Mouse (Mus musculus): ENCODE data around the gene Ttn. TPM values are rescaled to one million over a fixed set of nuclear protein-coding genes. Genes with fewer than 3 reads are reported as not detected.

Ttn gene
- polyA plus RNA-seq, 1 experiment = 0.12 TPM

DNA sequence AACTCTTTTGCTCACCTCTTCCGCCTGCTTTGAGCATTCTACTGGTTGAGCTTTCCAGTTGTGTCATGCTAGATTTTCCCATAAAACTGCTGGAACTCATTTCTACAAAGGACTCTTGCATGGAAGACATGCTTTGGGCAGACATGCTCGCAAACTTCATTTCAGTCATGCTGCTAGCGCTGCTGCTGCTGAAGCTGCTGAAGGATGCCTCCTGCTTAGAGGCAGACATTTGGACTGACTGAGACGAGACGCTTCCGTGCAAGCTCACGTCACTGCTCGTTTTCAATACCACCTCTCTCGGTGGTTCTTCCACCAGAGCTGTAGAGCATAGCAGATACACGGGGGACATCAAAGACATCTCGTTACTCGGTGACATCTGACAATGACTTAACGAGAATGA, 276.7 kb downstream of the Ttn start:
- Histone ChIP-seq H3K4me3 (ENCODE audit: extremely low read depth, insufficient read depth, insufficient read length) (no peak overlapping the region), H3K27me3 (ENCODE audit: control insufficient read depth, insufficient read depth, low read length) (no peaks in the 10 kb centered on the region), H3K4me1 (ENCODE audit: control insufficient read depth, insufficient read depth, insufficient read length) (no peaks in the 10 kb centered on the region), H3K36me3 (ENCODE audit: control insufficient read depth, insufficient read depth, low read length) (peaks cover 2% of the 10 kb centered on the region; the same call in 1 of the 2 replicates), H3K27ac (ENCODE audit: insufficient read depth, low read length) (no peak overlapping the region)
- no peak for DNase-seq (ENCODE audit: low read depth in 1 of 2, low spot score in 2 of 2)
- TF ChIP-seq CTCF (IDR thresholded peaks at IDR 0.05; ENCODE audit: extremely low read depth, insufficient read depth, insufficient read length, insufficient replicate concordance) = no peak
- TF ChIP-seq POLR2A (IDR thresholded peaks at IDR 0.05; ENCODE audit: low read depth, low read length) = no peak
- 95% methylated on average over 13 of the region's 13 CpGs for WGBS

DNA sequence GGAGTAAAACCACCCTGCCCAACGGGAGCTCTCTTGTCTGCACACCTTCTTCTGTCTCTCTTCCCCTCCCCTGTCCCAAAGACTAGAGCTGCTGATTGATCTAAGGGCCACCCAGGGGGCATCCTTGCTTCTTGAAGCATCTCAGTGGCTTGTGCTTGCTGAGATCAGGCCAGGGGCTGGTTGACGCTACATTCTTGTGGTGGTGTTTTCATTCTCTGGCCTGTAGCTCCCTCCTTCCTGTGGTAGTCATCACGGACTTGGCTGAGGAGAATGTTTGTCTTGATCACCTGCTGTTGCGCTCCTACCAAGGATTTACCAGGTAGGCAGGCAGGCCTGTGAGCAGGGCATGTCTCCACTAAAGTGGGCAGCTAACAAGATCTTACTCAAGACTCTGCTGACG, 279.6 kb downstream of the Ttn start:
- Histone ChIP-seq H3K36me3 (ENCODE audit: control insufficient read depth, insufficient read depth, low read length) (peaks cover 4% of the 10 kb centered on the region; the same call in 1 of the 2 replicates), H3K27ac (ENCODE audit: insufficient read depth, low read length) (no peak overlapping the region), H3K4me1 (ENCODE audit: control insufficient read depth, insufficient read depth, insufficient read length) (no peaks in the 10 kb centered on the region), H3K27me3 (ENCODE audit: control insufficient read depth, insufficient read depth, low read length) (no peaks in the 10 kb centered on the region), H3K4me3 (ENCODE audit: extremely low read depth, insufficient read depth, insufficient read length) (no peak overlapping the region)
- TF ChIP-seq POLR2A (IDR thresholded peaks at IDR 0.05; ENCODE audit: low read depth, low read length) = no peak
- TF ChIP-seq CTCF (IDR thresholded peaks at IDR 0.05; ENCODE audit: extremely low read depth, insufficient read depth, insufficient read length, insufficient replicate concordance) = no peak
- DNase-seq (ENCODE audit: low read depth in 1 of 2, low spot score in 2 of 2) = no peak
- WGBS = 93% methylated on average over 5 of the region's 5 CpGs

DNA sequence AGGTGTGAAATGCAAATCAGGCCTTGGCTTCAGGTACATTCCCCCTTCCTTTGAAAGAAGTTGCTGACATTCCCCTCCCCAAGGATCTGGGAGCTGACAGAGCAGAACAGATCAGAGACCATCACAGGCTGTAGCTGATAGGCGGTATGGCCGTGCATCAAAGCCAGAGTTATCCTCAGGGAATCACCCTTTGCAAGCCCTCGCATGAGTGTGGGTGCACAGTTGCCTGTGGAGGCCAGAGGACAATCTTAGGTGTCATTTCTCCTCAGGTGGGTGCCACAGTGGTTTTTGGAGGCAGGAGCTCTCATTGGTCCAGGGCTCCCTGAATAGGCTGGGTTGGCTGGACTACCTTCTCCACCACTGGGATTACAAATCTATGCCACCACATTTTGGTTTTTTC, 280.2 kb downstream of the Ttn start:
- no peaks in the 10 kb centered on the region for H3K4me1 ChIP-seq (ENCODE audit: control insufficient read depth, insufficient read depth, insufficient read length)
- no peak overlapping the region for H3K27ac ChIP-seq (ENCODE audit: insufficient read depth, low read length)
- no peak overlapping the region for H3K4me3 ChIP-seq (ENCODE audit: extremely low read depth, insufficient read depth, insufficient read length)
- no peak for DNase-seq (ENCODE audit: low read depth in 1 of 2, low spot score in 2 of 2)
- no peak for TF ChIP-seq CTCF (IDR thresholded peaks at IDR 0.05; ENCODE audit: extremely low read depth, insufficient read depth, insufficient read length, insufficient replicate concordance)
- TF ChIP-seq POLR2A (IDR thresholded peaks at IDR 0.05; ENCODE audit: low read depth, low read length) = no peak
- WGBS = 95% methylated on average over 3 of the region's 3 CpGs
- no peaks in the 10 kb centered on the region for H3K27me3 ChIP-seq (ENCODE audit: control insufficient read depth, insufficient read depth, low read length)
- peaks cover 7% of the 10 kb centered on the region for H3K36me3 ChIP-seq (ENCODE audit: control insufficient read depth, insufficient read depth, low read length)

- Histone ChIP-seq H3K4me1 (ENCODE audit: control insufficient read depth, insufficient read depth, insufficient read length) (no peaks in the 10 kb centered on the region; the same call in 1 of the 2 replicates), H3K36me3 (ENCODE audit: control insufficient read depth, insufficient read depth, low read length) (peaks cover 30% of the 10 kb centered on the region), H3K27me3 (ENCODE audit: control insufficient read depth, insufficient read depth, low read length) (no peaks in the 10 kb centered on the region), H3K4me3 (ENCODE audit: extremely low read depth, insufficient read depth, insufficient read length) (no peak overlapping the region), H3K27ac (ENCODE audit: insufficient read depth, low read length) (no peak overlapping the region)
- 43% methylated on average over 6 of the region's 6 CpGs for WGBS
- DNase-seq (ENCODE audit: low read depth in 1 of 2, low spot score in 2 of 2) = no peak
- TF ChIP-seq POLR2A (IDR thresholded peaks at IDR 0.05; ENCODE audit: low read depth, low read length) = no peak
Measured at GRCm38 (mm10) chr2:76695290-76695689, 287.1 kb downstream of the Ttn start.

DNA sequence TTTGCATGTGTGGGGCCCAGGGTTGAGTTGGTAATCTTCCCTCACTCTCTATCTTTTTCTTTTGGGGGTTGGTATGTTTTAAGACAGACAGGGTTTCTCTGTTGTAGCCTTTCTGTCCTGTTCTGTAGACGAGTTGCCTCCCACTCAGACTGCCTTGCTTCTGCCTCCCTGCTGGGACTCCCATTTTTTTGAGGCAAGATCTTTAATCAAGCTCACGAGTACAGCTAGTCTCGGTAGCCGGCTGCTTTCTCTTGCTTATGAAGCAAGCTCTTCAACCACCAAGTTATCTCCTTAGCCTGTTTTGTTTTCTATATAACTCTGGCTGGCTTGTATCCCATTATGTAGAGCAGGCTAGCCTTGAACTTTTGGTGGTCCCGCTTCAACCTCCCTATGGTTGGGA, 288.6 kb downstream of the Ttn start:
- Histone ChIP-seq H3K27me3 (ENCODE audit: control insufficient read depth, insufficient read depth, low read length) (no peaks in the 10 kb centered on the region), H3K4me1 (ENCODE audit: control insufficient read depth, insufficient read depth, insufficient read length) (no peaks in the 10 kb centered on the region; the same call in 1 of the 2 replicates), H3K27ac (ENCODE audit: insufficient read depth, low read length) (no peak overlapping the region), H3K4me3 (ENCODE audit: extremely low read depth, insufficient read depth, insufficient read length) (no peak overlapping the region), H3K36me3 (ENCODE audit: control insufficient read depth, insufficient read depth, low read length) (peaks cover 30% of the 10 kb centered on the region)
- 92% methylated on average over 5 of the region's 5 CpGs for WGBS
- no peak for DNase-seq (ENCODE audit: low read depth in 1 of 2, low spot score in 2 of 2)
- no peak for TF ChIP-seq POLR2A (IDR thresholded peaks at IDR 0.05; ENCODE audit: low read depth, low read length)

DNA sequence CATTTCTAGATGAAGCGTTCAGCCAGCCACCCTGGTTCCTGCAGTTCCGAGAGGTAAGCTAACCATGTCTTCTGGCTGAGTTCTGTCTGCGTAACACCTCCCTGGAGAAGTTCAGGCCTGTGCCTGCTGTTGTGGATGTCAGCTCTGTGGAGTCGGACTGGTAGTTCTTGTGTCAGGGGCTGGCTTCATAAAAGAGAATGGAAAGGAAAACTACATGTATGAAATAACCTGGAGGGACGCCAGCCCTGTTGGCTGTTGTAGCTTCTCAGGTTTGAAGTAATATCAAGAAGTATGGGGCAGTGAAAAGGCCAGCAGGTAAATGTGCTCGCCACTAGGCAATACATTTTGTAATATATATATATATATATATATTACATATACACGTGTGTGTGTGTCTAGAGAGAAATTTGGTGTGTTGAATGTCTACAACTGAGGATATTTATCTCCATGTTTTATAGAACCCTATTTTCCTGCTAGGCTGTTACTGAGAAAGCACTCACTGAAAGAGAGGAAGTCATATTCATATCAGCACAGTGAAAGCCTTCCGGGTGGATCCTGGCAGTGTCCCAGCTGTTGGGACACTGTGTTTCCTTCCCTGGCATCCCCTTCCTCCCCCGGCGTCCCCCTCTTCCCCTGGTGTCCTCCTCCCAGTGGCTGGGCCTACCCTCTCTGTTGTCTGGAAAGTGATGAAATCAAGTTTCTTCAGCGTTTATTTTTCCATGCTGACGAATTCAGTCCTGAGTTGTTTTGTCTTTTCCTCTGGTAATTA, 291.7 kb downstream of the Ttn start:
- Histone ChIP-seq H3K4me1 (ENCODE audit: control insufficient read depth, insufficient read depth, insufficient read length) (no peaks in the 10 kb centered on the region; the same call in 1 of the 2 replicates), H3K4me3 (ENCODE audit: extremely low read depth, insufficient read depth, insufficient read length) (no peak overlapping the region), H3K27ac (ENCODE audit: insufficient read depth, low read length) (no peak overlapping the region), H3K36me3 (ENCODE audit: control insufficient read depth, insufficient read depth, low read length) (peaks cover 43% of the 10 kb centered on the region), H3K27me3 (ENCODE audit: control insufficient read depth, insufficient read depth, low read length) (no peaks in the 10 kb centered on the region)
- DNase-seq (ENCODE audit: low read depth in 1 of 2, low spot score in 2 of 2) = no peak
- TF ChIP-seq POLR2A (IDR thresholded peaks at IDR 0.05; ENCODE audit: low read depth, low read length) (no peak), CTCF (IDR thresholded peaks at IDR 0.05; ENCODE audit: extremely low read depth, insufficient read depth, insufficient read length, insufficient replicate concordance) (no peak)
- 70% methylated on average over 12 of the region's 12 CpGs for WGBS

DNA sequence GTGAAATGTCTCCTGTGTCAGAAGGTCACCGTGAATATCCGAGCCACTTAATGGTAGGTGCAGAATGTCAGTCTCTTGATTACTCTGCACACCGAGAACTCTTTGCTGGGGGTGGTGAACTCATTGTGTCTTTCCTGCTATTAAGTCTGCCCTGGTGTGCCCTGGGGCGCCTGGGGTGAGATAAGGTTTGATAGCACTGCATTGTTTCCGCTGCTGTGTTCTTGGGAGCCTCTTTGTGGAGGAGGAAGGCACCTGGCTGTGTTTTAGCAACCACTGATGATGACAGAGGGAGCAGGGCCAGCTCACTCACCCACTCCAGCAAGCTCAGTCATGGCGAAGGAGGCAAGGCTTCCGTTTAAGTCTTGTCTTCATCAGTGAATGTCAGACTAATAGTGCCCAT, 294.2 kb downstream of the Ttn start:
- WGBS = 83% methylated on average over 7 of the region's 7 CpGs
- Histone ChIP-seq H3K4me1 (ENCODE audit: control insufficient read depth, insufficient read depth, insufficient read length) (no peaks in the 10 kb centered on the region), H3K27me3 (ENCODE audit: control insufficient read depth, insufficient read depth, low read length) (no peaks in the 10 kb centered on the region), H3K4me3 (ENCODE audit: extremely low read depth, insufficient read depth, insufficient read length) (no peak overlapping the region), H3K27ac (ENCODE audit: insufficient read depth, low read length) (no peak overlapping the region), H3K36me3 (ENCODE audit: control insufficient read depth, insufficient read depth, low read length) (peaks cover 44% of the 10 kb centered on the region)
- no peak for DNase-seq (ENCODE audit: low read depth in 1 of 2, low spot score in 2 of 2)
- TF ChIP-seq POLR2A (IDR thresholded peaks at IDR 0.05; ENCODE audit: low read depth, low read length) (no peak), CTCF (IDR thresholded peaks at IDR 0.05; ENCODE audit: extremely low read depth, insufficient read depth, insufficient read length, insufficient replicate concordance) (no peak)

All from spleen, adult 2 months (tissue).